Mouse (Mus musculus): ENCODE results near the gene Spocd1. TPM values are rescaled to one million over a fixed set of nuclear protein-coding genes. Genes with fewer than 3 reads are reported as not detected.
A peak's percentile ranks its signal among the peaks of the same experiment; 100 is the strongest.

The Spocd1 gene
- polyA plus RNA-seq, 1 experiment from 2014 or later: not detected

DNA sequence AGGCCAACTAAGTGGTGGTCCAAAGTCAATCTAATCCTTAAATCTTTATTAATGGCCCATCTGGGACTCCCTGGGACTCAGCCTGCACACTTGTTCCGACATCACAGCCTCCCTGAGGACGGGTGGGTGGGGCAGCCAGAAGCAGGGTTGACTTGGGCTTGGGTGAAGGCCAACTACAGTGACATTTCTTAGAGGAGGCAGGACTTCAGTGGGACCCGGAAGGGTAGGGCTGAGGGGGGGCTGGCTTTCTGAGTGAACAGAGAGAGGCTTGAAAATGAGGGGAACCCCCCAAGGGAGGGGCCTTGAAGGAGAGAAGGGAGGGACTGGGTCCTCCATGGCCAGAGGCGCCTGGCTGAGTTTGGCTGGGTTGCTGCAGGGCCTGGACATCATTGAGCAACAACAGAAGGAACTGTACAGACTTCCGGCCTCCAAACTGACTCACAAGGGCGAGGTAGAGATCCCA is 22.3 kb downstream of the Spocd1 start:
- no peak for DNase-seq
- Histone ChIP-seq H3K27ac (no peak overlapping the region), H3K27me3 (peaks cover 12% of the 10 kb centered on the region), H3K4me1 (replicated peaks) (no peaks in the 10 kb centered on the region), H3K9ac (no peak overlapping the region), H3K36me3 (no peaks in the 10 kb centered on the region), H3K4me2 (no peak overlapping the region), H3K9me3 (replicated peaks) (no peaks in the 10 kb centered on the region), H3K4me3 (replicated peaks) (no peak overlapping the region)
- 51% methylated on average over 6 of the region's 6 CpGs for WGBS (ENCODE audit: insufficient replicate concordance)
- no peak for ATAC-seq (ENCODE audit: low read depth)

DNA sequence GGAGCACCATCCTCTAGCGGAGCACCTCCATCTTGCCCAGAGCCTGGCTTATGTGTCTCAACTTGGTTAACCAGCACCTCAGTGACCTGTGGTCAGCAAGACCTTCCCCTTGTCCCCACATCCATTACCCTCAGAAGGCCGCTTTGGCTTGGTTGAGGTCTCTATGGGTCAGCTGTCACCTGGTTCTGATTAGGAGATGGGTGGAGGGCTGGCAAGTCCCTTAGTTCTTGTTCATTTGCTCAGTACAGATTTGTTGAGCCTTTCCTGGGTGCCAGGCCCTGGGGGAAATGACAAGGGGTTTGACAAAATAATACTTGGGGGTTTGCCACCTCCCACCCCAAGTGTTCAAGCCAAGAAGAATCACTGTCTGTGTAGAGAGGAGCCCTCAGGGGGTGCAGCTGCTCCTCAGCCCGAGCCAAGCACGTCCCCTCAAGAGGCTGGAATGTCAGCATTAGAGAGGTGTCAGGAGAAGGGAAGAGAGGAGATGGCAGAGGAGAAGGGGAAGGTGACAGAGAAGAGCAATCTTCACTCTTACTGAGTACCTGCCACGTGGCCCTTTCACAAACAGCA is 23.3 kb downstream of the Spocd1 start:
- no peaks in the 10 kb centered on the region for H3K4me1 ChIP-seq (replicated peaks)
- no peaks in the 10 kb centered on the region for H3K9me3 ChIP-seq (replicated peaks)
- no peaks in the 10 kb centered on the region for H3K36me3 ChIP-seq
- H3K4me3 ChIP-seq (replicated peaks): no peak overlapping the region
- 52% methylated on average over 5 of the region's 5 CpGs for WGBS (ENCODE audit: insufficient replicate concordance)
- no peak overlapping the region for H3K27ac ChIP-seq
- peaks cover 16% of the 10 kb centered on the region for H3K27me3 ChIP-seq
- no peak overlapping the region for H3K9ac ChIP-seq
- DNase-seq (no peak), ATAC-seq (ENCODE audit: low read depth) (no peak)
- no peak overlapping the region for H3K4me2 ChIP-seq

DNA sequence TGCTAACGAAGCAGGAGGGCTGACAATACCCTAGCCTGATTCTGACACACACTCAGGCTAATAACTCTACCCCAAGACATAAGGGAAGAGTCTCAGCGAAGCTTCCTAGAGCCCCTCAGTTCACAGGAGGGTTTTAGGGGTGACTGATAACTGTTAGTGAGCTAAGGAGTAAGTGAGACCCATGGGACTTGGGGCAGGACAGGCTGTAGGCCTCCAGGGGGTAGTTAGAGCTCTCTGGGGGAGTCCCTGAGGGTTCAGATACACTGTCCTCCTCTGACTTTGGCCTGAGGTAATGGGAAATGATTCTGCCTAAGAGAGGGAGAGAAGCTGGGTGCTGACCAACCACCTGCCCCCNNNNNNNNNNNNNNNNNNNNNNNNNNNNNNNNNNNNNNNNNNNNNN is 25.5 kb downstream of the Spocd1 start:
- H3K36me3 ChIP-seq: no peaks in the 10 kb centered on the region
- H3K27ac ChIP-seq: no peak overlapping the region
- DNase-seq (no peak), ATAC-seq (ENCODE audit: low read depth) (no peak)
- 35% methylated on average over 2 of the region's 2 CpGs for WGBS (ENCODE audit: insufficient replicate concordance)
- H3K4me2 ChIP-seq: no peak overlapping the region
- peaks cover 21% of the 10 kb centered on the region for H3K27me3 ChIP-seq
- no peaks in the 10 kb centered on the region for H3K9me3 ChIP-seq (replicated peaks)
- H3K9ac ChIP-seq: no peak overlapping the region
- H3K4me3 ChIP-seq (replicated peaks): no peak overlapping the region
- peaks cover under 1% of the 10 kb centered on the region; the same call in 1 of the 2 replicates for H3K4me1 ChIP-seq (replicated peaks)

DNA sequence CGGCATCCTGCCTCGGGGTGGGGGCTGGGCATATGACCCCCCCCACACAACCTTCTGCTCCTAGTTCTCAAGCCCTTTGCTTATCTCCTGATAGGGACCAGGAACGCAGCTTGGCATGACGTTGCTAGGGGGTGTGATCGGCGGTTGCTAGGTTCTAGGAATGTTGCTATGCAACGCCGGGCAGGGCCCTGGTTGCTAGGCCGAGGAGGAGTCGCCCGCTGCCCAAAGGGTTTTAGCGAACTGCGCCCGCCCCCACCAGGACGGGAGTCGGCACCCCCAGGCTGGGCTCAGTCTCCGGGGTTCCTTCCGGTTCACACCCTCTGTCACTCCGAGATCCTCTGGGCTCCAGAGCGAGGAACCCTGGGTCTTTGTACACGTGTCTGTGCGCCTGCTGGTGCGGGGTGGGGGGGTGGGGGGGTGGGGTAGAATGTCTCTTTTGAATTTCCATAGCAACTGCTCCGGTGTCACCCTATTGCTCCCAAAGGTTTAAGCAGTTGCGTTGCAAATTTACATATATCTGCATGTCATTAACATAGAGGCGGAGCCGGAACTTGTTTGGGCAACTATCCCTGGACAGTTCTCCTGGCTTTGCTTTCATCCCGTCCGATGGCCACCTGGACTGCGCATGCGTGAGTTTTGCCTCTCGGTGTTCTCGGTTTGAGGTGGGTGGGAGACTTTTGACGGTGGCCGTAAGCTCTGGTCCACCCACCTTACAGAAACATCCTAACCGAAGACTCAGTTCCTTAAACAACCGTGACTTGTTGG is 31.3 kb downstream of the Spocd1 start:
- no peak overlapping the region for H3K9ac ChIP-seq
- ATAC-seq (ENCODE audit: low read depth) (peak; percentile 50), DNase-seq (peak; percentile 30)
- no peak overlapping the region for H3K27ac ChIP-seq
- peaks cover 67% of the 10 kb centered on the region for H3K27me3 ChIP-seq
- H3K9me3 ChIP-seq (replicated peaks): no peaks in the 10 kb centered on the region
- no peaks in the 10 kb centered on the region for H3K36me3 ChIP-seq
- H3K4me3 ChIP-seq (replicated peaks): peak overlapping the region; percentile 40
- WGBS (ENCODE audit: insufficient replicate concordance): 2% methylated on average over 37 of the region's 37 CpGs
- peaks cover 14% of the 10 kb centered on the region for H3K4me1 ChIP-seq (replicated peaks)
- H3K4me2 ChIP-seq: peak overlapping the region; percentile 67

DNA sequence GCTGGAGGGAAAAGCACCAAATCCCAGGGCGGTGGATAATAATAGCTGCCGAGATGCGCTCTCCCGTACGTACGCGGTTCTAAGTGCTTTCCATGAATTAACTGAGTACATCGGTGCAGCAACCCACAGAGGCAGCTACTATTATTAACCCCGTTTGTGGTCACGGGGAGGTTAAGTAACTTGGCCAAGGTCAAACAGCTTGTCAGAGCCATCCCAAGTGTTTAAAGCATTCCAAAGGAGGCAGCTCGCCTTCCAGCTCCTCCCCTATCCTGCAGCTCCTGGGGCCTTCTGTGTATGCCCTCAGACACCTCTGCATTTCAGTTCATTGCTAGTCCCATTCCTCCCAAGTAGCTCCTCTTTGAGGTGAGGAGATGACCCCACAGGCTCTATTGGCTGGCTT is 36.2 kb downstream of the Spocd1 start:
- Histone ChIP-seq H3K27me3 (peaks cover 68% of the 10 kb centered on the region), H3K9ac (no peak overlapping the region), H3K27ac (no peak overlapping the region), H3K4me2 (no peak overlapping the region), H3K36me3 (no peaks in the 10 kb centered on the region), H3K9me3 (replicated peaks) (no peaks in the 10 kb centered on the region), H3K4me1 (replicated peaks) (peaks cover 6% of the 10 kb centered on the region), H3K4me3 (replicated peaks) (no peak overlapping the region)
- ATAC-seq (ENCODE audit: low read depth) (no peak), DNase-seq (no peak)
- WGBS (ENCODE audit: insufficient replicate concordance): 70% methylated on average over 11 of the region's 11 CpGs

DNA sequence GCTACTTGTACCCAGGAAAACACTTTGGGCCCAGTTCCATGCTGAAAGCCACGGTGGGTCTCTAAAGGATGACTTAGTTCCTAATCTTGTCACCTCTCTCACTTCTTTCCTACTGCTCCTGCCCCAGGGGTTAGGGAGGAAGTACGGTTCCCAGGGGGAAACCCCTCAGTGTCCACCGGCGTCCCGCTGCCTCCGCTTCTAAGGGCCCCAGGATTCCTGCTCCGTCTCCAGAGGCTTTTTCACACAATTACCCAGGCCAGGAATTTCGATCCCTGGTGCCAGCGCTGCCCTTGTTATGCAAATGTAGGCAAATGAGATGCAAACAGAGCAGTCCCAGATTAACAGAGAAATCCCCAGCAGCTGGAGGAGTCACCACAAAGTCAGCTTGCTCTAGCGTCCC is 37.2 kb downstream of the Spocd1 start:
- Histone ChIP-seq H3K4me1 (replicated peaks) (no peaks in the 10 kb centered on the region), H3K9ac (no peak overlapping the region), H3K9me3 (replicated peaks) (no peaks in the 10 kb centered on the region), H3K27ac (no peak overlapping the region), H3K4me2 (no peak overlapping the region), H3K4me3 (replicated peaks) (no peak overlapping the region), H3K36me3 (no peaks in the 10 kb centered on the region), H3K27me3 (peaks cover 60% of the 10 kb centered on the region)
- 23% methylated on average over 10 of the region's 10 CpGs for WGBS (ENCODE audit: insufficient replicate concordance)
- DNase-seq (no peak), ATAC-seq (ENCODE audit: low read depth) (no peak)

DNA sequence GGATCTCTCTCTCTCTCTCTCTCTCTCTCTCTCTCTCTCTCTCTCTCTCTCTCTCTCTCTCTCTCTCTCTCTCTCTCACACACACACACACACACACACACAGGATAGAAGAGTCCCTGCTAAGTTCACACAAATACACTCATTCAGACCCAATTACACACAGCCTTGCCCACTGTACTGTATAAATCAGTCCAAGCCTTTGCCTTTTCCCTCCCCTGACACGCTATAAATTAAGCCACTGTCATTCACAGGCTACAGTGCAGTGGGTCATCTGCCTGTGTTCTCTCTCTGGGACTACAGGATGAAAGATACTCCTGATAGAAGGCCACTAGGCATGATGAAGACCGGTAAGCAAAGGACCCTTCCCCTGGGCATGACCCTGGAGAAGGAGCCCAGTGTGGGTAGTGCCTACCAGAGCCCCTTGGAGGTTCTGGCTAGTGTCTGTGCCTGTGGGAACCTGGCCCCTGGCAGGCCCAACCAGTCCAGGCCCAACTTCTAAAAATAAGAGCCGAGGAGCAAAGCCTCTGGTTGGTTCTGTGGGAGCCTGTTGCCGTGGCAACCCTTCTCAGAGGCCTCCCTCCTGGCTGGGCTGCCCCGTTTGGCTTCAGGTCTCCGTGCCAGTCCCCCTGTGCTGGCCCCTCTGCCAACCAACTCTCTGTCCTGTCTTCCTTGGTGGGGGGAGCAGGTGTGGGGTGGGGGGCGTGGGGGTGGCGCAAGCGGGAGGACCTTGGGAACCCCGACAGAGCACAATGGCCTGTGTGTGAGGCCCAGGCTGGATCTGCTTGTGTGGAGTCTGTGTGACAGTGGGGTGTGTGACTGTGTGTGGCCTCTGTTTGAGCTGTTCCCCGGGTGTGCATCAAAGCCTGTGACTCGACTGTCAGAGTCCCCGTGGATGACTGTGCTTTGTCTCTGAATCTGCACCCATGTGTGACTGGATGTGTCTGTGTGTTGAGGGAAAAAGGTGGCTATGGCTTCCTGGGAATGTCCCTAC is 38.3 kb downstream of the Spocd1 start:
- no peak overlapping the region for H3K4me2 ChIP-seq
- H3K4me1 ChIP-seq (replicated peaks): no peaks in the 10 kb centered on the region
- ATAC-seq (ENCODE audit: low read depth) (no peak), DNase-seq (no peak)
- H3K9me3 ChIP-seq (replicated peaks): no peaks in the 10 kb centered on the region
- WGBS (ENCODE audit: insufficient replicate concordance): 45% methylated on average over 13 of the region's 13 CpGs
- H3K27me3 ChIP-seq: peaks cover 55% of the 10 kb centered on the region
- H3K27ac ChIP-seq: no peak overlapping the region
- H3K36me3 ChIP-seq: no peaks in the 10 kb centered on the region
- no peak overlapping the region for H3K9ac ChIP-seq
- H3K4me3 ChIP-seq (replicated peaks): no peak overlapping the region

DNA sequence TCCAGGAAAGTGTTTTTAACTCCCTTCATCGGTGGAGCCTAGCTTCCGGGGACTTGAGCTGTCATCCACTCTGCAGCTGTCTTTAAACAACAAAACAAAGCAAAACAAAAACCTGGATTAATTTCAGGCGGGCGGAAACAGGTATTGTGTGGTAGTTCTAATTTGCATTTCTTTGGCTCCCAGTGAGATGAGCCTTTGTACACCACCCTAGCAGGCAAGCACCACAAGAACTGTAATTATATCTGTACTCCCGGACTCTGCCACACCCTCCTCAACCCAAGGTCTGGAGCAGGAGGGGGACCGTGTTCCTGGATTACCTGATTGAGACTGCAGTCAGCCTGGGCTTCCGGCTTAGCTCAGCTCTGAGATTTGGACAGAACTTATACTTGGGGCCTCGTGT is 41.1 kb downstream of the Spocd1 start:
- Histone ChIP-seq H3K4me2 (no peak overlapping the region), H3K36me3 (no peaks in the 10 kb centered on the region), H3K4me1 (replicated peaks) (no peaks in the 10 kb centered on the region), H3K4me3 (replicated peaks) (no peak overlapping the region), H3K9me3 (replicated peaks) (no peaks in the 10 kb centered on the region), H3K9ac (no peak overlapping the region), H3K27ac (no peak overlapping the region), H3K27me3 (peaks cover 52% of the 10 kb centered on the region)
- WGBS (ENCODE audit: insufficient replicate concordance): 56% methylated on average over 8 of the region's 8 CpGs
- no peak for ATAC-seq (ENCODE audit: low read depth)
- no peak for DNase-seq

DNA sequence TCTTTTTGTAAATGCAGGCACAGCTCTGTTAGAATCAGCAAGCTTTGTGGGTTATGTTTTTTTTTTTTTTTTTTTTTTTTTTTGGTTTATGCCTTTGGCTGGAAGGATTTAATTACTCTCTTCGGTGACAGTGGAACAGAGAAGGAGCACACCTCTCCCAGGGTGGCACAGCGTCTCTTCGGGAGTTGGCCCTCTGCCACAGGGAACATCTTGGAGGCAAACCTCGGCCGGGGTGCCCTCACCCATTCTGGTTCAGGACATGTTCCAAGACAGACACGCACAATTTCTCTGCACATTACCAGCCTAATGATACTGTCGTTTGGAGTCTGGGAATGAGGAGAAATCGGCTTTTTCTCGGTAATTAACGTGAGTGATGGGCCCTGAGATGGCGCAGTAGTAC is 41.8 kb downstream of the Spocd1 start:
- H3K9ac ChIP-seq: no peak overlapping the region
- H3K4me1 ChIP-seq (replicated peaks): no peaks in the 10 kb centered on the region
- H3K27me3 ChIP-seq: peaks cover 46% of the 10 kb centered on the region
- no peak for DNase-seq
- ATAC-seq (ENCODE audit: low read depth): no peak
- no peak overlapping the region for H3K4me2 ChIP-seq
- H3K36me3 ChIP-seq: no peaks in the 10 kb centered on the region
- H3K4me3 ChIP-seq (replicated peaks): no peak overlapping the region
- no peaks in the 10 kb centered on the region for H3K9me3 ChIP-seq (replicated peaks)
- WGBS (ENCODE audit: insufficient replicate concordance): 67% methylated on average over 11 of the region's 11 CpGs
- no peak overlapping the region for H3K27ac ChIP-seq

DNA sequence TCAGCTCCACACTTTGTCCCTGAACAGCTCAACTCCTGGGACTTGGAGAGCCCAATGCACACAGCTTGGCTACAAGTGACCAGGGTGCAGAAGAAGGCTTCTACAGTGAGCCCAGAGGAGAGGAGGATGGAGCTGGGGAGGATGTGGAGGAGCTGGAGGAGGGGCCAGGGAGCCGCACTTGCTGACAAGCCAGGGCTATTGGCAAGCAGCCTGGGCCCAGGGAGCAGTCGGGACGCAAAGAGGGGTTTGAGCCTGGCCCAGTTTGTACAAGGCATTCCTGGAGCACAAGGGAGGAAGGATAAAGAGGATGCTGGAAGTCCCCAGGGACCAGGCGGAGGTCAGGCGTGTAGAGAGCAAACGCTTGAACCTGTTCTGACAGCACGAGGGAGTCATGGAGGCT is 42.9 kb downstream of the Spocd1 start:
- no peak overlapping the region for H3K4me3 ChIP-seq (replicated peaks)
- no peaks in the 10 kb centered on the region for H3K4me1 ChIP-seq (replicated peaks)
- DNase-seq (no peak), ATAC-seq (ENCODE audit: low read depth) (no peak)
- H3K4me2 ChIP-seq: no peak overlapping the region
- peaks cover 39% of the 10 kb centered on the region for H3K27me3 ChIP-seq
- no peak overlapping the region for H3K27ac ChIP-seq
- H3K9me3 ChIP-seq (replicated peaks): no peaks in the 10 kb centered on the region
- H3K9ac ChIP-seq: no peak overlapping the region
- WGBS (ENCODE audit: insufficient replicate concordance): 37% methylated on average over 7 of the region's 7 CpGs
- H3K36me3 ChIP-seq: no peaks in the 10 kb centered on the region

DNA sequence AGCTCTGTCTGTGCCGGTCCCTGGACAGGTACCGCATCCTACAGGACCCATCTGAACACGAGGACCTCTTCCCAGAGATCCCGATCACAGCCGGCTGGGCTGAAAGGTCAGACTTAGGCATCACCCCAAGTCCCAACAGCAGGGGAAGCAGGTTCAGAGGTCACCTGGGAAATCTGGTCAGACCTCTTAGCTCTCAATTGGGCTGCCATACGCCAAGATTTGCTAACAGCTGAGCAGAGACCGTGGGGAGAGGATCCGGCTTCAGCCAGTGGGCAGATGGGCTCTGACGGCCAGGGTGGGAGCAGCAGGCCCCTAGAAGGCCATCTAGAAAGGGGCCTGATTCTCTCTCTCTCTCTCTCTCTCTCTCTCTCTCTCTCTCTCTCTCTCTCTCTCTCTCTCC is 45.2 kb downstream of the Spocd1 start:
- H3K4me1 ChIP-seq (replicated peaks): no peaks in the 10 kb centered on the region
- 47% methylated on average over 9 of the region's 9 CpGs for WGBS (ENCODE audit: insufficient replicate concordance)
- no peak overlapping the region for H3K4me3 ChIP-seq (replicated peaks)
- no peaks in the 10 kb centered on the region for H3K36me3 ChIP-seq
- no peak overlapping the region for H3K9ac ChIP-seq
- H3K4me2 ChIP-seq: no peak overlapping the region
- no peak for ATAC-seq (ENCODE audit: low read depth)
- H3K27me3 ChIP-seq: peaks cover 36% of the 10 kb centered on the region
- no peaks in the 10 kb centered on the region for H3K9me3 ChIP-seq (replicated peaks)
- H3K27ac ChIP-seq: no peak overlapping the region
- DNase-seq: no peak
